Mouse (Mus musculus): ENCODE results near the gene Lrfn3.
A peak's percentile ranks its signal among the peaks of the same experiment; 100 is the strongest.

DNA sequence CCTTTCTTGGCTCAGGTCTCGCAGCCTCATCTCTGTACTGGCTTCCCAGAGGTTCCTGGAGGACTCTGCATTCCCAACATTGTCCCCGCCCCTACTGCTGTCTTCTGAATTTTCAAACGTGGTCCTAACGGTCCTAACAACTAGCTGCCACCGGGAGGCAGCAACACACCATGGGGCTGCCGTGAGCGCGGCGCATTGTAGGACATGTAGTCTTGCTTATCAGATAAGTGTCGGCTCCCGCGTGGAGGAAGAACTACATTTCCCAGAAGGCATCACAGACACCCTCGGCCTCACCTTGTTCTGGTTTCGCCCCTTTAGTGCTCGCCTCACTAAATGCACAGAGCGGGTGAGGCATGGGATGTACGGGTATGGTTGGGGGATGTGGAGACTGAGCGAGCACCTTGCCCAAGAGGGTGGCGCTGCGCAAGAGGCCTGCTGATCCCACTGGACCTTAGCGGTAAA is 11.0 kb upstream of the Lrfn3 start:
- TF ChIP-seq CTCF (IDR thresholded peaks at IDR 0.05; ENCODE audit: control insufficient read depth, insufficient read depth, insufficient read length) (peak; percentile 91), CEBPB (IDR thresholded peaks at IDR 0.05; ENCODE audit: low read depth) (no peak), MAX (IDR thresholded peaks at IDR 0.05) (peak; percentile 12), MYOD1 (IDR thresholded peaks at IDR 0.05; ENCODE audit: control insufficient read depth, insufficient read length, low read depth) (no peak)
